8 mouse cellular contexts compared by ENCODE assay signal in genomic region chr3:52268487-52268736, GRCm38 (mm10). TPM values are rescaled to one million over a fixed set of nuclear protein-coding genes. Genes with fewer than 3 reads are reported as not detected.
DNase-seq lines count a peak whose midpoint lies in the region; ATAC-seq and TF ChIP-seq lines count a peak whose summit lies in the region.

No protein-coding gene starts in this region.

- H3K27ac ChIP-seq in embryonic facial prominence, embryonic 14.5 days (replicated peaks; ENCODE audit: low read depth, low read length) = peak overlapping the region; percentile 86

- no peak for TF ChIP-seq POLR2A in lung, adult 2 months (IDR thresholded peaks at IDR 0.05; ENCODE audit: borderline replicate concordance, extremely low read depth, low read depth, low read length)
- TF ChIP-seq POLR2A in myocyte (IDR thresholded peaks at IDR 0.05; ENCODE audit: insufficient read length, low read depth) = no peak

- ATAC-seq in embryonic facial prominence, embryonic 14.5 days (ENCODE audit: low read depth) = no peak
- peak; percentile 1 for ATAC-seq in inflammation-experienced regulatory T-cells, adult 6 months

- no peak for DNase-seq in lung, adult 2 months
- no peak for DNase-seq in lung, postnatal 14 days
- DNase-seq in embryonic facial prominence, embryonic 14.5 days (ENCODE audit: low spot score) = no peak
- DNase-seq in adrenal gland, adult (ENCODE audit: inconsistent age in 2 of 2, low spot score in 1 of 2) = no peak
- no peak for DNase-seq in left cerebral cortex, adult 18-20 months (ENCODE audit: low spot score in 2 of 2)
- no peak for DNase-seq in adrenal gland, postnatal 25 days

- peak overlapping the region; percentile 95 for H3K4me2 ChIP-seq in embryonic facial prominence, embryonic 14.5 days (ENCODE audit: low read depth, low read length)
- no peak overlapping the region for H3K4me2 ChIP-seq in myocyte (ENCODE audit: low read depth)

- H3ac ChIP-seq in myocyte (ENCODE audit: control insufficient read depth, insufficient read length) = peak overlapping the region; percentile 85

- H3K9me3 ChIP-seq in embryonic facial prominence, embryonic 14.5 days (ENCODE audit: control insufficient read depth, low read length) = no peaks in the 10 kb centered on the region

- H3K36me3 ChIP-seq in embryonic facial prominence, embryonic 14.5 days (ENCODE audit: control insufficient read depth, insufficient read depth, low read length) = no peaks in the 10 kb centered on the region
- no peaks in the 10 kb centered on the region for H3K36me3 ChIP-seq in myocyte (ENCODE audit: control insufficient read depth, insufficient read depth)

- peak overlapping the region; percentile 84 for H3K4me3 ChIP-seq in lung, adult 2 months (replicated peaks; ENCODE audit: extremely low read depth, low read depth, low read length)
- H3K4me3 ChIP-seq in embryonic facial prominence, embryonic 14.5 days (ENCODE audit: low read depth, low read length) = peak overlapping the region; percentile 93
- peak overlapping the region; percentile 84 for H3K4me3 ChIP-seq in myocyte

- WGBS in lung, adult 2 months = 0% methylated on average over 33 of the region's 40 CpGs
- WGBS in embryonic facial prominence, embryonic 14.5 days = 0% methylated on average over 18 of the region's 40 CpGs

- H3K4me1 ChIP-seq in lung, adult 2 months (ENCODE audit: control insufficient read depth, insufficient read depth, low read length) = peaks cover under 1% of the 10 kb centered on the region
- H3K4me1 ChIP-seq in embryonic facial prominence, embryonic 14.5 days (ENCODE audit: control insufficient read depth, insufficient read depth, low read length) = peaks cover 13% of the 10 kb centered on the region

- H3K9ac ChIP-seq in embryonic facial prominence, embryonic 14.5 days (ENCODE audit: low read depth, low read length) = peak overlapping the region; percentile 83

- H3K79me2 ChIP-seq in myocyte (ENCODE audit: control insufficient read depth, insufficient read depth) = peaks cover 38% of the 10 kb centered on the region

- TF ChIP-seq CTCF in lung, adult 2 months (IDR thresholded peaks at IDR 0.05; ENCODE audit: insufficient read depth, low read length) = no peak

- peaks cover 14% of the 10 kb centered on the region for H3K27me3 ChIP-seq in embryonic facial prominence, embryonic 14.5 days (replicated peaks; ENCODE audit: control insufficient read depth, insufficient read depth, low read length)
- no peaks in the 10 kb centered on the region for H3K27me3 ChIP-seq in myocyte (ENCODE audit: control insufficient read depth, insufficient read depth, insufficient read length)

TF ChIP-seq in myocyte, 11 proteins besides CTCF, POLR2A, EP300 and RAD21:
- TF ChIP-seq MYOD1 (IDR thresholded peaks at IDR 0.05; ENCODE audit: control insufficient read depth in 1 of 3, insufficient read length in 2 of 3, low read depth in 2 of 3) = peak in 1 of 3 experiments; percentile 42
- TF ChIP-seq CEBPB (IDR thresholded peaks at IDR 0.05; ENCODE audit: insufficient read depth, poor library complexity, severe bottlenecking) = no peak

RNA-seq across cellular contexts. Expression of gene Foxo1, which starts 0.3 kb away (rescaled TPM):
- 16.9 and 22.5 TPM in 2 replicates for polyA plus RNA-seq in lung, adult 2 months (2012; rRNA removed)
- 8.2 and 9.0 TPM in 2 replicates for polyA plus RNA-seq in embryonic facial prominence, embryonic 14.5 days (2014; fragmentation: Nextera tagmentation; extraction: Ambion mirVana)
- polyA plus RNA-seq in inflammation-experienced regulatory T-cells, adult 6 months (2017; shearing (Covaris generic)) = 10 to 100 TPM; 16.2 to 33.9 (median 32.4) TPM
- 7.2 TPM for polyA plus RNA-seq in myocyte (2012; fragmentation: generic; extraction: Trizol)
- 10 to 100 TPM; 10.0 to 12.9 TPM for total RNA-seq in left cerebral cortex, adult 18-20 months (2021)
- total RNA-seq in adrenal gland, postnatal 25 days (2021) = 24.0 and 26.1 TPM in 2 replicates
